In genomic region chr4:82368091-82368775, GRCm38 (mm10) we compare ENCODE assay signal across 19 mouse cellular contexts.
"Had no signal": no experiment of that assay in that cellular context is flagged by ENCODE, and none has a peak within 500 bp of the region (broad histone marks: within the 10 kb centered on the region; RNA-seq: fewer than 3 reads in every experiment).

No protein-coding gene starts in this region.

- ATAC-seq: intestine, postnatal 0 days had no signal

- H3K4me2 ChIP-seq: liver, embryonic 11.5 days; lung, embryonic 15.5 days; neural tube, embryonic 12.5 days; stomach, embryonic 15.5 days had no signal

- H3K27ac ChIP-seq: kidney, postnatal 0 days; liver, embryonic 14.5 days; lung, embryonic 15.5 days; midbrain, embryonic 10.5 days; neural tube, embryonic 12.5 days; stomach, embryonic 15.5 days had no signal

- H3K36me3 ChIP-seq: lung, embryonic 15.5 days; midbrain, embryonic 10.5 days; neural tube, embryonic 12.5 days; stomach, embryonic 15.5 days had no signal

- H3K4me1 ChIP-seq: megakaryocyte, embryonic 14.5 days; midbrain, embryonic 10.5 days; neural tube, embryonic 12.5 days had no signal

- DNase-seq: kidney, adult 2 months; kidney, postnatal 25 days; lung, adult 18-20 months; lung, postnatal 10 days; lung, postnatal 36 days; midbrain, embryonic 14.5 days; retina, postnatal 1 day; right cerebral cortex, postnatal 25 days; spleen, adult 18-20 months; thymus, postnatal 25 days had no signal

- H3K9me3 ChIP-seq: lung, embryonic 15.5 days; megakaryocyte, embryonic 14.5 days; midbrain, embryonic 10.5 days; neural tube, embryonic 12.5 days; stomach, embryonic 15.5 days had no signal

- H3K9ac ChIP-seq: liver, embryonic 14.5 days; lung, embryonic 15.5 days; neural tube, embryonic 12.5 days; stomach, embryonic 15.5 days had no signal

- H3K4me3 ChIP-seq: lung, embryonic 15.5 days; megakaryocyte, embryonic 14.5 days; midbrain, embryonic 10.5 days; neural tube, embryonic 12.5 days; stomach, embryonic 15.5 days had no signal

- H3K27me3 ChIP-seq: lung, embryonic 15.5 days; megakaryocyte, embryonic 14.5 days; neural tube, embryonic 12.5 days; stomach, embryonic 15.5 days had no signal
